Mouse (Mus musculus): ENCODE measurements around the gene Usf2. TPM values are rescaled to one million over a fixed set of nuclear protein-coding genes. Genes with fewer than 3 reads are reported as not detected.
"Not testable (repeated sequence)": the region's sequence is repeated elsewhere in the genome, so short reads cannot be mapped to it uniquely, and the experiment has no call there.

The Usf2 gene
- polyA plus RNA-seq, 1 experiment = 202 TPM

DNA sequence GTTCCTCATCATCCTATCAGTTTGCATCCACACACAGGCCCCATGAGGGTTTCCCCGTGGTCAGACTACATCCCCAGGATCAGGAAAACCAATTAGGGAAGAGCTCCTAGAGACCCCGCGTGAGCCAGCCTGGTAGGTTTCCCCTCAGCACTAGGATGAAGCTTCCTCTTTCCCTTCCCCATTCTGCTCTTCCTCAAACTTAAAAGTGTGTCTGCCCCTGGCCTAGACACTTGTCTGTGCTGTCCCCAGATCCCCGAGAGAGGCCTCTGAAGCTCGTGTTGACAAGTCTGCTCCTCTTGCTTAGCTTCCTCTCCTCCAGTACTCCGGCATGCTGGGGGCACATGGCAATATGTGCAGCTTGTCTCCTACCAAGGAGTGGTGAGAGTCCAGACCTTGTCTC lies 3.1 kb downstream of the Usf2 start:
- Histone ChIP-seq H3K4me3 (ENCODE audit: insufficient read depth, low read length) (no peak overlapping the region), H3K27ac (ENCODE audit: insufficient read depth, low read length) (no peak overlapping the region), H3K4me1 (ENCODE audit: control insufficient read depth, insufficient read depth, low read length) (peaks cover 4% of the 10 kb centered on the region)
- no peak for TF ChIP-seq CTCF (IDR thresholded peaks at IDR 0.05; ENCODE audit: extremely low read depth, insufficient read depth, low read length)
- TF ChIP-seq POLR2A (IDR thresholded peaks at IDR 0.05; ENCODE audit: extremely low read depth, insufficient read depth, low read length) = no peak

DNA sequence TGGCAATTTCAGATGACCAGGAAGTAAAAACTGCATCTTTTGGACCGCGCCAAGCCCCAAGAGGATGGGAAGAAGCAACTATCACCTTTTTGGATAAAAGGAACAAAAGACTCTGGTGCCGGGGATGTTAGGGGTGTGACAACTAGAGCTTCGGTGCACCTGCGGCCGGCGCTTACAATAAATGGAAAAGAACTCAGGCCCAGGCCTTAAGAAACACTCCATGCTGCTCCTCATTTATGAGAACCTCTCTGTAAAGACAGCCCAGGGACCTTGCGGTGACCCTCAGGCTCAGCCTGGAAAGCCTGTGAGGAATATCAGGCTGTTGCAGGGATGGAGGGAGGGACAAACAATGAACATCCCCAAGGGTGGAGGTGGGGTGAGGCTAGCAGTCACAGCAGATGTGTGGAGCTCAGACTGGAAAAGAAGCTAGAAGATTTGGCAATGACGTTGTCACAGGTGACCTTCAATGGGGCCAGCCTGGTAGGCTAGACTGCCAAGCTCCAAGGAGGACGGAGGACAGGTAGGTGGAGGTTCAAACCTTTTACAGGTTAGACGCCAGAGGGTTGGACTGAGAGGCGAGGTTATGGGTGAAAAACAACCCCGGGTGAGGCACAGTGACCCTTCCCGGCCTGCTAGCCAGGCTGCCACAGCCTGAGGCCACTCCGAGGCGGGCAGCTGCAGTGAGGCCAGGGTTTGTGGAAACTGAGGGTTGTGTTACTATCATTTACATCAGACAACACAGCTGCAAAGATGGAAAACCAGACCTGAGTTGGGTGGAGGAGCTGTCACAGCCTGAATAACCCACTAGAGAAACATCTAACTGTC lies 4.0 kb downstream of the Usf2 start:
- H3K4me3 ChIP-seq (ENCODE audit: insufficient read depth, low read length) = no peak overlapping the region
- no peak overlapping the region for H3K27ac ChIP-seq (ENCODE audit: insufficient read depth, low read length)
- peaks cover 4% of the 10 kb centered on the region; the same call in 1 of the 2 replicates for H3K4me1 ChIP-seq (ENCODE audit: control insufficient read depth, insufficient read depth, low read length)
- TF ChIP-seq CTCF (IDR thresholded peaks at IDR 0.05; ENCODE audit: extremely low read depth, insufficient read depth, low read length) (no peak), POLR2A (IDR thresholded peaks at IDR 0.05; ENCODE audit: extremely low read depth, insufficient read depth, low read length) (no peak)

DNA sequence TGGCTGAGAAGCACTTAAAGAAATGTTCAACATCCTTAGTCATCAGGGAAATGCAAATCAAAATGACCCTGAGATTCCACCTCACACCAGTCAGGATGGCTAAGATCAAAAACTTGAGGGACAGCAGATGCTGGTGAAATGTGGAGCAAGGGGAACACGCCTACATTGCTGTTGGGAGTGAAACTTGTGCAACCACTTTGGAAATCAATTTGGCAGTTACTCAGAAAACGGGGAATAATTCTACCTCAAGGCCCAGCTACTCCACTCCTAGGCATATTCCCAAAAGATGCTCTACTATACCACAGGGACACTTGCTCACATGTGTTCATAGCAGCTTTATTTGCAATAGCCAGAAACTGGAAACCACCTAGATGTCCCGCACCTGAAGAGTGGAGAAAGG lies 6.7 kb downstream of the Usf2 start:
- not testable (repeated sequence) for H3K27ac ChIP-seq (ENCODE audit: insufficient read depth, low read length); H3K4me3 ChIP-seq (ENCODE audit: insufficient read depth, low read length)

DNA sequence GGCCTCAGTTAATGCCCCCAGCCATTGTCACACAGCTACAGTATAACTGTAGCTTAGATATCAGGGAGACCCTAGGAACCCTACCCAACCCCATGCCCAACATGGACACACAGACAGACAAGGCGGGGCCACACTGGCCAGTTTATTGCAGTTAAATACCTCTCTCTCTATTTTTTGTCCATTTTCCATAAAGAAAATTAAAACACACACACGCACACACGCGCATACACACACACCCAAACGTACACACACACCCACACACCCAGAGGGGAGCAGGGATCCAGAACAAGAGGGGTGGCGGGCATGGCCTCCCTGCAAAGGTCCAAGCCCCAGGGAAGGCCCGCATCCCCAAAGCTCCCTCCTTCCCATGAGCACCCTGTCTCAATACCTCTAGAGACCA lies 10.7 kb downstream of the Usf2 start:
- TF ChIP-seq POLR2A (IDR thresholded peaks at IDR 0.05; ENCODE audit: extremely low read depth, insufficient read depth, low read length) = no peak
- TF ChIP-seq CTCF (IDR thresholded peaks at IDR 0.05; ENCODE audit: extremely low read depth, insufficient read depth, low read length) = no peak
- H3K4me1 ChIP-seq (ENCODE audit: control insufficient read depth, insufficient read depth, low read length) = no peaks in the 10 kb centered on the region
- no peak overlapping the region for H3K4me3 ChIP-seq (ENCODE audit: insufficient read depth, low read length)
- H3K27ac ChIP-seq (ENCODE audit: insufficient read depth, low read length) = no peak overlapping the region

More for the DNA sequence above, 6.7 kb downstream of the Usf2 start:
- not testable (repeated sequence) for H3K4me1 ChIP-seq (ENCODE audit: control insufficient read depth, insufficient read depth, low read length)

DNA sequence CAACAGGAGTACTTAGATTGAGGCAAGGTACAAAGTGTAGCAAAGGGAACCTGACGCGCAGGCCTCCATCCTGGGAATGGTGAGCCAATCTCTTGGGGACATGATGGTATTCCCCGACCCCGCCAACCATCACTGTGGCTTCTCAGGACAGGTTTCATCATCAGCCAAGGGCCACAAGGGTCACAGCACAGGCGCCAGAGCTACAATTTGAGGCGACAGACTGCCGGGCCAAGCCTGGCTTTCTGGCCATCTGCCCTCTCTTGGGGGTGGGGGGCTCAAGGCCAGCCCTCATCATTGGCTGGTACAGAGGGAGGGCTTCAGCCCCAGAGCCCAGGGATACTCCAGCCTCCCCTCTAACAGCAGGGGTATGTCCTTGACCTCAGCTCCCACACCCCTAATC lies 11.1 kb downstream of the Usf2 start:
- H3K4me3 ChIP-seq (ENCODE audit: insufficient read depth, low read length); H3K4me1 ChIP-seq (ENCODE audit: control insufficient read depth, insufficient read depth, low read length); H3K27ac ChIP-seq (ENCODE audit: insufficient read depth, low read length): not testable (repeated sequence)

DNA sequence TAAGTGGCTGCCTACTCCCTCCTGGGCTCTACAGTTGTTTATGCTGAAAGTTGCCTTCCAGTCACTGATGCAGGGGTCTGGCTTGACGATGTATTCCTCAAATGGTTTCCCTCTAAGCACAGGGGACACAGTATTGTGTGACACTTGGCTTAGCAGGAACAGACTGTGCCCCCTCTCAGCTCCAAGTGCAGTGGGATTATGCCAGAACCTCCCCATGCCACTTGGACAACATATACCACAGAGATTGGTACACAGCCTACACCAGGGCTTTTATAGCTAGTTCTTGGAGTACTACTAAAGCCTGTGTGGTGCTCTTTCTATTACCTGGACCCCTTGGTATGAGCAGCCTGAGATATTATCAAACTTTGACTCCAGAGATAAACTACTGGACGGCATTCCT lies 11.9 kb downstream of the Usf2 start:
- not testable (repeated sequence) for H3K27ac ChIP-seq (ENCODE audit: insufficient read depth, low read length); H3K4me1 ChIP-seq (ENCODE audit: control insufficient read depth, insufficient read depth, low read length); H3K4me3 ChIP-seq (ENCODE audit: insufficient read depth, low read length)

DNA sequence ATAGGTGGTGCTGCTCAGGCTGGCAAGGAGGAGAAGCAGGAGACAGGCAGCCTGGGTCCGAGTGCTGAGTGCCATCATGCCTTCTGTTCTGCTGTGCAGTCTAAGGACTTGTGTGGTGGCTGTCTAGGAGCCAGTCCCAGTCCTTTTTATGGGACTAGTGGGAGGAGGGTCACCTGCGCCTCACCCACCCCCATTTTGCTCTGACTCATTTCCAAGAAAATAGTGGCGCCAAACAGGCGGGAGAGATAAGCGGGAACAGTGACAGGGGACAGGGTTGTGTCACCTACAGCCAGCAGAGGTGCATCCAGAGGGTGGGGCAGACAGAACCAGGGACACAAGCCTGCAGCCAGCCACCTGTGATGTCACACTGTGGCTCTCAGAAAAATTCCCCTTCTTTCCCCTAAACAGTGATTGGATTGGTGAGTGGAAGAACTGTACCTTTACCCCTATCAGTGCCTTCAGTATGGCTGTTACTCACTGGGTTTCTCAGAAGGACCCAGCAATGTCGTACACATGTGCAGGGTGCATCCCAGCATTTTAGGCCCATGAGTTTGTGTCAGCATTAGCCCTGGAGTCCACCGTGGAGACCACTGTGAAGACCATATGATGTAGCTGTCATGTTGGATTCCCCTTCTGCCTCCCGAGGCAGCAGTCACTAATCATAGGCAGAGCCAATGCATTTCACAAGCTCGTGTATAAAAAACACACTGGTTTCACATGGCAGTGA lies 12.5 kb downstream of the Usf2 start, which contains the start of gene Hamp:
Gene Hamp (minus strand): TSS at position 124 of the 727 bp plus-strand sequence.
- TF ChIP-seq POLR2A (IDR thresholded peaks at IDR 0.05; ENCODE audit: extremely low read depth, insufficient read depth, low read length) (no peak), CTCF (IDR thresholded peaks at IDR 0.05; ENCODE audit: extremely low read depth, insufficient read depth, low read length) (no peak)

DNA sequence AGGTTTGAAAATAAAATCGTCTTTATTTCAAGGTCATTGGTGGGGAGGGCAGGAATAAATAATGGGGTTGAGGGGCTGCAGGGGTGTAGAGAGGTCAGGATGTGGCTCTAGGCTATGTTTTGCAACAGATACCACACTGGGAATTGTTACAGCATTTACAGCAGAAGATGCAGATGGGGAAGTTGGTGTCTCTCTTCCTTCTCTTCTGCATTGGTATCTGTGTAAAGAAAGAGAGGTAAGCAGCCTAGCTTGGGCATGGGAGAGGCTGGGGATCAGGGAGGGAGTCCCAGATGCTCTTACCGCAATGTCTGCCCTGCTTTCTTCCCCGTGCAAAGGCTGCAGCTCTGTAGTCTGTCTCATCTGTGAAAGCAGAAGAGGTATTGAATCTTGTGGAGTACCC lies 14.2 kb downstream of the Usf2 start:
- H3K4me3 ChIP-seq (ENCODE audit: insufficient read depth, low read length); H3K4me1 ChIP-seq (ENCODE audit: control insufficient read depth, insufficient read depth, low read length); H3K27ac ChIP-seq (ENCODE audit: insufficient read depth, low read length): not testable (repeated sequence)

More for the DNA sequence above, 12.5 kb downstream of the Usf2 start, which contains the start of gene Hamp:
- H3K4me3 ChIP-seq (ENCODE audit: insufficient read depth, low read length) = no peak within 1 kb of the TSS
- no peaks in the 10 kb centered on the region for H3K4me1 ChIP-seq (ENCODE audit: control insufficient read depth, insufficient read depth, low read length)
- H3K27ac ChIP-seq (ENCODE audit: insufficient read depth, low read length) = no peak within 1 kb of the TSS

DNA sequence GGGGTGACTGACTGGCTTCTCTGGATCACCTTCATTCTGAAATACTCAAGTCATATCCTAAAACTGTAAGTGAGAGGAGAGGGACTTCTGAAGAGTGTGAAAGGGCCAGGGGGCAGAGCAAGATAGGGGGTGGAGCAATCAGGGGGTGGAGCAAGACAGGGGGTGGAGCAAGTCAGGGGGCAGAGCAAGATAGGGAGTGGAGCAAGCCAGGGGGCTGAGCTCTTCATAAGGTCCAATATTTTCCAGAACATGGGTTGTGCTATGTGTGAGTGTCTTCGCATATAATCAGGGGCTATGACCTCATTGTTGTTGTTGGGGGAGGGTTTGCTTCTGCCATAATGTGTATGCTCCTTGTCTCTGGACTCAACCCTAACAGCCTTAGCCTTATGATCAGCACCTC lies 16.5 kb downstream of the Usf2 start:
- not testable (repeated sequence) for H3K27ac ChIP-seq (ENCODE audit: insufficient read depth, low read length); H3K4me1 ChIP-seq (ENCODE audit: control insufficient read depth, insufficient read depth, low read length)

DNA sequence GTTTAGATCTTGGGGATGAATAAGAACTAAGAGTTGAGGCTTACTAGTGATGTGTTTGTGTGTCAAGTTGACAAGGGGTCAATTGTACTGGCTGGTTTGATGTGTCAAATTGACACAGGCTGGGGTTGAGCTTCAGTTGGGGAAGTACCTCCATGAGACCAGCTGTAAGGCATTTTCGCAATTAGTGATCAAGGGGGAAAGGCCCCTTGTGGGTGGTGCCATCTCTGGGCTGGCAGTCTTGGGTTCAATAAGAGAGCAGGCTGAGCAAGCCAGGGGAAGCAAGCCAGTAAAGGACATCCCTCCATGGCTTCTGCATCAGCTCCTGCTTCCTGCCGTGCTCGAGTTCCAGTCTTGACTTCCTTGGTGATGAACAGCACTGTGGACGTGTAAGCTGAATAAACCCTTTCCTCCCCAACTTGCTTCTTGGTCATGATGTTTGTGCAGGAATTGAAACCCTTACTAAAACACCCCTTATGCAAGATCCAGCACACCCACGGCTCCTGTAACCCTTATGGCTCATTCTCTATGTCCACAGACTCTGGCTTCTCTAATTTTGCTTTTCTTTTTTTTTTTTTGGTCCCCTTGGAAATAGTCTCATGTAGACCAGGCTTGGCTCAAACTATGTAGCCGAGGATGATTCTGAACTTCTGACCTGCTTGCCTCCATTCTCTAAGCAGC lies 21.0 kb downstream of the Usf2 start:
- H3K27ac ChIP-seq (ENCODE audit: insufficient read depth, low read length); H3K4me3 ChIP-seq (ENCODE audit: insufficient read depth, low read length); H3K4me1 ChIP-seq (ENCODE audit: control insufficient read depth, insufficient read depth, low read length): not testable (repeated sequence)

More for the DNA sequence above, 16.5 kb downstream of the Usf2 start:
- H3K4me3 ChIP-seq (ENCODE audit: insufficient read depth, low read length) = not testable (repeated sequence)

DNA sequence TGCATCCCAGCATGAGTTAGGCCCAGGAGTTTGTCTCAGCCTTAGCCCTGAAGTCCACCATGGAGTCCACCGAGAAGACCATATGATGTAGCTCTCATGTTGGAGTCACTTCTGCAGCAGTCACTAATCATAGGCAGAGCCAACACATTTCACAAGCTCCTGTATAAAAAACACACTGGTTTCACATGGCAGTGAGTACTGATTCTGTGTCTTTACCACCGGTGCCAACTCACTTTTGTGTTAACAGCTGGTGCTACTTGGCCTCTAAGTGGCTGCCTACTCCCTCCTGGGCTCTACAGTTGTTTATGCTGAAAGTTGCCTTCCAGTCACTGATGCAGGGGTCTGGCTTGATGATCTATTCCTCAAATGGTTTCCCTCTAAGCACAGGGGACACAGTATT lies 32.0 kb downstream of the Usf2 start, which contains the start of gene Hamp2:
Gene Hamp2 (minus strand): TSS at position 101 of the 400 bp plus-strand sequence.
- H3K4me3 ChIP-seq (ENCODE audit: insufficient read depth, low read length); H3K27ac ChIP-seq (ENCODE audit: insufficient read depth, low read length): not testable (repeated sequence)

More for the DNA sequence above, 32.0 kb downstream of the Usf2 start, which contains the start of gene Hamp2:
- not testable (repeated sequence) for H3K4me1 ChIP-seq (ENCODE audit: control insufficient read depth, insufficient read depth, low read length)
